Mouse (Mus musculus) olfactory bulb, adult 2 months (tissue): ENCODE results near the gene Il1rn. TPM values are rescaled to one million over a fixed set of nuclear protein-coding genes. Genes with fewer than 3 reads are reported as not detected.

ENCODE experiments used
- H3K27ac ChIP-seq: fragments of 200-500 bp; 2 replicates; pipeline ENCODE4 v1.5.1; 2012; ENCODE audit warnings: low read depth, low read length; ENCODE audit not compliant: insufficient read depth
- H3K4me1 ChIP-seq: fragments of 200-500 bp; 2 replicates; pipeline ENCODE4 v1.6.1; 2012; ENCODE audit warnings: low read length; ENCODE audit not compliant: control insufficient read depth, insufficient read depth
- H3K4me3 ChIP-seq: fragments of 200-500 bp; 2 replicates; pipeline ENCODE4 v1.5.1; 2012; ENCODE audit warnings: mild to moderate bottlenecking, low read depth, low read length, moderate library complexity; ENCODE audit not compliant: insufficient read depth
- CTCF ChIP-seq: fragments of 200-500 bp; IDR thresholded peaks from 2 replicates; pipeline ENCODE4 v1.5.1; 2012; ENCODE audit warnings: low read depth, mild to moderate bottlenecking, low read length, moderate library complexity; ENCODE audit not compliant: insufficient read depth
- POLR2A ChIP-seq: fragments of 200-500 bp; IDR thresholded peaks from 2 replicates; pipeline ENCODE4 v1.6.1; 2012; ENCODE audit warnings: mild to moderate bottlenecking, low read depth, low read length, moderate library complexity; ENCODE audit not compliant: insufficient read depth
- WGBS: fragments of 180-500 bp; shearing (Covaris S2); methylation state at CpG from one replicate; pipeline ENCODE4 v1.1.7; 2018; 5-methylcytosine and 5-hydroxymethylcytosine counted together
- polyA plus RNA-seq: library from polyadenylated mRNA; stranded (reverse); fragments of >200 nt; gene quantifications from 2 replicates; pipeline ENCODE4 v1.2.4, GENCODE M21; 2012; ENCODE audit warnings: low replicate concordance; ENCODE audit not compliant: missing spikeins, insufficient read depth, insufficient read length

Gene Il1rn
- polyA plus RNA-seq, 1 experiment: not detected

DNA sequence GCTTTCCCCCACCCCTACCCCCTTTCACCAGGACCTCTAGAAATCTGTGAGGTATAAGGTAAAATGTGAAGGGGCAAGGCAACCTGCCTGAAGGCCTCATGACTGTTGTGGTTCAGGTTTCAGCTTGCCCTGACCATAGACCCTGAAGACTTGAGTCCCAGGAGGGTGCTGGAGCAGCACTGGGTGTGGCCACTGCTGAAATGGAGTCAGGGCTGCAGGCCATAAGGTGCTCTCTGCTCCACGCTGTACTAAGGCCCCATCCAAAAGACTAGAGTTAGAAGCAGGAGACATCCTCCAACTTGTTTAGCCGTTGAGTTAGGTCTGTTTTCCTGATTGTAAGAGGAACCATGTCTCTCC lies 50.3 kb downstream of the Il1rn start:
- H3K4me1 ChIP-seq: no peaks in the 10 kb centered on the region
- no peak overlapping the region for H3K4me3 ChIP-seq
- WGBS: 91% methylated on average over 2 of the region's 2 CpGs
- no peak overlapping the region for H3K27ac ChIP-seq
- no peak for TF ChIP-seq POLR2A
- no peak for TF ChIP-seq CTCF

DNA sequence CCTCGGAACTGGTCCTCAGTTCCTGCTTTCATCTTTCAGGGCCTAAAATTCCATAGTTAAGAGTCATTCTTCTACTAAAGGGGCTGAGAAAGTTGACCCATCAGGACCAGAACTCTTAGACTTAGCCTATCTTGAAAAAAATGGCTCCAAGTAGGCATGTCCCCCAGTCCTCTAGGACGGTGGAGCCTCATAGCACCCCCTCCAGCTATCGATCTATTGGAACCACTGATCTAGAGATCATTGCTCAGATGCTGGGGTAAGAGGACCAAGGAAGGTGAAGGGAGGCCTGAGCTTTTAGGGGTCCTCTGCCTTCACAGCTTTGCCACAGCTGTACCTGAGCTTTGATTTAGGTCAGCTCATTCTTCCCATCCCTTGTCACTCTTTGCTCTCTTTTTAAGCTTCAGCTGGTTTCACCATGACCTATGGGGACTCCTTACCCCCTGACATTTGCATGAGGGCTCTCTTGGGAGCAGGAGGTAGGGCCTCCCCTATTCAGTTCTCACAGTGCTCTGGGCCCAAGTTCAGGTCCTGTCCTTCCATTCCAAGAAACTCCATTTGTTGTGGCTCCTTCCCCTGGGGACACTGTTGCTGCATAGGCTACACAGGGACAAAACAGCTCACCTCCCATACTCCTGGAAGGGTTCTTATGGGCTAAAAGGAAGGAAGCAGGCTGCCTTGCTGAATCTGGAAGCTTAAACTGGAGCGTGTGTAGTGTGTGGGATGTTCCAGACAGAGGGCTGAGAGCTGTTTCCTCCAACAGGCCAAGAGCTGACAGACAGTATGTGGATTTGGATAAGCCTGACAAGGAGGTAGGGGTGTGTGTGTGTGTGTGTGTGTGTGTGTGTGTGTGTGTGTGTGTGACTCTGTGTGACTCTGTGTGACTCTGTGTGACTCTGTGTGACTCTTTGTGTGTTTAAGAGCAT lies 51.0 kb downstream of the Il1rn start:
- H3K27ac ChIP-seq: no peak overlapping the region
- H3K4me3 ChIP-seq: no peak overlapping the region
- TF ChIP-seq CTCF (no peak), POLR2A (no peak)
- WGBS: 87% methylated on average over 4 of the region's 4 CpGs
- no peaks in the 10 kb centered on the region for H3K4me1 ChIP-seq

DNA sequence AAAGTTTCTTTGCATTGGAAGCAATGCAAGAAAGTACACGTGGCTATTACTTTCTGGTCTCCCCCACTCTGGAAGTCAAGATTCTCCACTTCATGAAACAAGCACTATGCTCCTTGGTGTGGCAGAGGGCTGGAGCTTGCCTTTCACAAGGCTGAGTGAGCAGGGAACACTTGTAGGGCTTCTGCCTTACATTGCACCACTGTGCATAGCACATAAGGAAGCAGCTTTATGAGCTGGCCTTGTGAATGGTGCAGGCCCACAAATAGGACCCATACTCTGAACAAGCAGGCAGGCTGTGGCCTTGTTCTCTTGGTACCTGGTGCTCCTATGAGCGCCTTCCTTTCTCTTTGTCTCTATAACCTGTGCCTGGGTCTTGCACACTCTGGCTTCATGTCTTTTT lies 56.6 kb downstream of the Il1rn start:
- no peak overlapping the region for H3K4me3 ChIP-seq
- no peaks in the 10 kb centered on the region for H3K4me1 ChIP-seq
- no peak for TF ChIP-seq CTCF
- TF ChIP-seq POLR2A: no peak
- WGBS: 92% methylated on average over 2 of the region's 2 CpGs
- no peak overlapping the region for H3K27ac ChIP-seq

- no peak for TF ChIP-seq CTCF
- TF ChIP-seq POLR2A: no peak
- Histone ChIP-seq H3K4me3 (no peak overlapping the region), H3K4me1 (no peaks in the 10 kb centered on the region), H3K27ac (no peak overlapping the region)
- 16% methylated on average over 2 of the region's 2 CpGs for WGBS
These were observed 60.5 kb downstream of the Il1rn start for GRCm38 (mm10) chr2:24397115-24397514.

DNA sequence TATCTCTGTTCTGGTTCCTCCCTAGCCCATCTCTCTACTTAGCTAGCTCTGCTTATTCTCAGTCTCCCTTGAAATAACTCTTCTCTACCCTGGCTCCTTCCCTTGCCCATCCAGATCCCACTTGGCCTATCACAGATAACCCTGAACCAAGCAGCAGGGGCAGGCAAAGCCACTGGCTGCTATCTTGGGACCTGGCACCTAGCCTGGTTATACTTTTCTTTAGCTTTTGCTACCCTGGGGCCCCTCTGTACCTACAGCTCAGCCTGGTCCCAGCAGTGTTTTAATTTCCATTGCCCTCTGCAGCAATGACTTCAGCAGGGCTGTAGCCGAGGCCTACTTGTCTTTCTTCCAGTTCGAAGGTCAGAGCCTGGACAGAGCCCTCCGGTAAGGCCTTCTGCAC lies 64.1 kb downstream of the Il1rn start:
- no peak overlapping the region for H3K4me3 ChIP-seq
- H3K4me1 ChIP-seq: peaks cover 6% of the 10 kb centered on the region; the same call in 1 of the 2 replicates
- H3K27ac ChIP-seq: no peak overlapping the region
- WGBS: 91% methylated on average over 3 of the region's 3 CpGs
- no peak for TF ChIP-seq CTCF
- no peak for TF ChIP-seq POLR2A

Other genes starting within 250 kb of the Il1rn start
- gene Tbpl2, start 240.3 kb upstream of the Il1rn start, polyA plus RNA-seq: not detected in 2 replicates
- not detected in 2 replicates for gene Il1f8, start 183.7 kb upstream of the Il1rn start, polyA plus RNA-seq
- not detected in 2 replicates for gene Il1f9, start 150.4 kb upstream of the Il1rn start, polyA plus RNA-seq
- not detected in 2 replicates for gene Il1f6, start 121.4 kb upstream of the Il1rn start, polyA plus RNA-seq
- gene Il1f5, start 59.9 kb upstream of the Il1rn start, polyA plus RNA-seq: not detected in 2 replicates
- not detected in 2 replicates for gene Il1f10, start 45.7 kb upstream of the Il1rn start, polyA plus RNA-seq
- gene Psd4, start 30.7 kb downstream of the Il1rn start, polyA plus RNA-seq: not detected in 2 replicates
- not detected in 2 replicates for gene Pax8, start 138.7 kb downstream of the Il1rn start, polyA plus RNA-seq